Mouse (Mus musculus) fat pad, adult 2 months (tissue): ENCODE data around the gene Ifna16.
A peak's percentile ranks its signal among the peaks of the same experiment; 100 is the strongest.

Experiments
- DNase-seq: peaks from one replicate; pipeline ENCODE4 v3.0.0-alpha.2; 2011; ENCODE audit warnings: low read depth, low spot score; ENCODE audit errors: extremely low read depth

Ifna16 gene

GRCm38 (mm10) chr4:88676824-88677223 lies at the start of gene Ifna16:
Ifna16 (minus strand) TSS chr4:88676924.
- DNase-seq, result no peak

GRCm38 (mm10) chr4:88723497-88724090 lies 46.9 kb upstream of the Ifna16 start:
- DNase-seq, result no peak

GRCm38 (mm10) chr4:88721791-88722721 lies 45.3 kb upstream of the Ifna16 start, which contains the start of the genes Gm26566 and Klhl9:
Gm26566 (plus strand) TSS chr4:88721805.
Klhl9 (minus strand) TSS chr4:88722465.
- DNase-seq, result peak; percentile 43

- DNase-seq, result no peak
These were observed 42.0 kb upstream of the Ifna16 start for GRCm38 (mm10) chr4:88718715-88719114.

- peak; percentile 55 for DNase-seq
These were observed 38.3 kb upstream of the Ifna16 start for GRCm38 (mm10) chr4:88715059-88715458.

- no peak for DNase-seq
These were observed 37.6 kb upstream of the Ifna16 start for GRCm38 (mm10) chr4:88714281-88714680.

GRCm38 (mm10) chr4:88707128-88707826 lies 30.6 kb upstream of the Ifna16 start:
- DNase-seq, result no peak

GRCm38 (mm10) chr4:88705924-88706323 lies 29.2 kb upstream of the Ifna16 start:
- DNase-seq, result no peak

- DNase-seq, result no peak
These were observed 22.6 kb upstream of the Ifna16 start for GRCm38 (mm10) chr4:88699301-88699700.

GRCm38 (mm10) chr4:88698781-88699180 lies 22.1 kb upstream of the Ifna16 start:
- DNase-seq, result no peak

- no peak for DNase-seq
These were observed 21.0 kb upstream of the Ifna16 start for GRCm38 (mm10) chr4:88697753-88698152.

- no peak for DNase-seq
These were observed 20.4 kb upstream of the Ifna16 start for GRCm38 (mm10) chr4:88697108-88697507.

- DNase-seq, result no peak
These were observed 19.6 kb upstream of the Ifna16 start for GRCm38 (mm10) chr4:88696237-88696884.

GRCm38 (mm10) chr4:88693392-88693791 lies 16.7 kb upstream of the Ifna16 start:
- no peak for DNase-seq

GRCm38 (mm10) chr4:88692537-88692936 lies 15.8 kb upstream of the Ifna16 start:
- DNase-seq, result no peak

- DNase-seq, result no peak
These were observed 14.5 kb upstream of the Ifna16 start, which contains the start of gene Ifnab for GRCm38 (mm10) chr4:88691259-88691658. Ifnab (minus strand) TSS chr4:88691359.

- no peak for DNase-seq
These were observed 7.1 kb upstream of the Ifna16 start, which contains the start of gene Ifna2 for GRCm38 (mm10) chr4:88683812-88684211. Ifna2 (minus strand) TSS chr4:88683912.

GRCm38 (mm10) chr4:88681353-88681752 lies 4.6 kb upstream of the Ifna16 start:
- DNase-seq, result no peak

- DNase-seq, result no peak
These were observed 3.6 kb upstream of the Ifna16 start for GRCm38 (mm10) chr4:88680362-88680761.

- DNase-seq, result no peak
These were observed 21.3 kb downstream of the Ifna16 start for GRCm38 (mm10) chr4:88655461-88655860.

- no peak for DNase-seq
These were observed 23.1 kb downstream of the Ifna16 start for GRCm38 (mm10) chr4:88653644-88654043.
